ENCODE assay signal across 8 mouse cellular contexts in genomic region chr1:30780293-30780692, GRCm38 (mm10).
A peak's percentile ranks its signal among the peaks of the same experiment; 100 is the strongest.
DNase-seq lines count a peak whose midpoint lies in the region; ATAC-seq and TF ChIP-seq lines count a peak whose summit lies in the region.

No protein-coding gene starts in this region.

- no peaks in the 10 kb centered on the region for H3K36me3 ChIP-seq in liver, adult 2 months (ENCODE audit: control insufficient read depth, insufficient read depth, low read length)
- H3K36me3 ChIP-seq in liver, embryonic 12.5 days: no peaks in the 10 kb centered on the region
- H3K36me3 ChIP-seq in forebrain, embryonic 13.5 days (ENCODE audit: poor library complexity, severe bottlenecking): no peaks in the 10 kb centered on the region

- H3K4me1 ChIP-seq in cerebellum, adult 2 months (ENCODE audit: control insufficient read depth, insufficient read depth, low read length): no peaks in the 10 kb centered on the region
- H3K4me1 ChIP-seq in liver, adult 2 months (ENCODE audit: control insufficient read depth, insufficient read depth, low read length): peaks cover 5% of the 10 kb centered on the region; the same call in 1 of the 2 replicates
- H3K4me1 ChIP-seq in liver, embryonic 12.5 days: no peaks in the 10 kb centered on the region
- H3K4me1 ChIP-seq in forebrain, embryonic 13.5 days: no peaks in the 10 kb centered on the region

- no peak overlapping the region for H3K27ac ChIP-seq in cerebellum, adult 2 months (ENCODE audit: insufficient read depth, low read length)
- no peak overlapping the region for H3K27ac ChIP-seq in liver, adult 2 months (replicated peaks; ENCODE audit: insufficient read depth, low read depth, low read length)
- H3K27ac ChIP-seq in liver, embryonic 12.5 days: no peak overlapping the region
- no peak overlapping the region for H3K27ac ChIP-seq in forebrain, embryonic 13.5 days

- H3K9ac ChIP-seq in liver, adult 2 months (ENCODE audit: low read depth, low read length): no peak overlapping the region
- no peak overlapping the region for H3K9ac ChIP-seq in liver, embryonic 12.5 days
- no peak overlapping the region for H3K9ac ChIP-seq in forebrain, embryonic 13.5 days

- no peaks in the 10 kb centered on the region for H3K27me3 ChIP-seq in cerebellum, adult 2 months (ENCODE audit: control insufficient read depth, insufficient read depth, low read length)
- no peaks in the 10 kb centered on the region for H3K27me3 ChIP-seq in liver, adult 2 months (ENCODE audit: control insufficient read depth, insufficient read depth, low read length)
- no peaks in the 10 kb centered on the region for H3K27me3 ChIP-seq in liver, embryonic 12.5 days (replicated peaks)
- H3K27me3 ChIP-seq in forebrain, embryonic 13.5 days: no peaks in the 10 kb centered on the region

- no peak overlapping the region for H3K4me3 ChIP-seq in cerebellum, adult 2 months (replicated peaks; ENCODE audit: insufficient read depth, low read depth, low read length)
- H3K4me3 ChIP-seq in liver, adult 2 months (ENCODE audit: insufficient read depth, low read depth, low read length): no peak overlapping the region
- H3K4me3 ChIP-seq in liver, embryonic 12.5 days: no peak overlapping the region
- no peak overlapping the region for H3K4me3 ChIP-seq in forebrain, embryonic 13.5 days

- ATAC-seq in liver, embryonic 12.5 days: no peak
- ATAC-seq in forebrain, embryonic 13.5 days: no peak

- 0 out of 2 replicates have a peak, but pooled peaks have one; percentile 8 for TF ChIP-seq CTCF in cerebellum, adult 2 months (IDR thresholded peaks at IDR 0.05; ENCODE audit: borderline replicate concordance, insufficient read depth, low read depth, low read length)
- TF ChIP-seq CTCF in liver, adult 2 months (IDR thresholded peaks at IDR 0.05; ENCODE audit: low read depth, low read length): 0 out of 2 replicates have a peak, but pooled peaks have one; percentile 3

- 45% methylated on average over 6 of the region's 6 CpGs for WGBS in cerebellum, adult 2 months
- 35% methylated on average over 6 of the region's 6 CpGs for WGBS in liver, adult 2 months
- 34% methylated on average over 6 of the region's 6 CpGs for WGBS in liver, embryonic 12.5 days (ENCODE audit: insufficient replicate concordance)
- 43% methylated on average over 6 of the region's 6 CpGs for WGBS in forebrain, embryonic 13.5 days

- DNase-seq in cerebellum, adult 2 months: no peak
- DNase-seq in cerebellum, adult 8-10 months: no peak
- DNase-seq in liver, adult 2 months (ENCODE audit: extremely low read depth, low read depth, low spot score): peak; percentile 47
- peak; percentile 69 for DNase-seq in embryo, embryonic 10.5 days (ENCODE audit: low spot score)
- DNase-seq in lung, postnatal 25 days (ENCODE audit: low spot score): peak; percentile 39
- DNase-seq in gastrocnemius, postnatal 25 days: no peak

- no peaks in the 10 kb centered on the region for H3K9me3 ChIP-seq in liver, embryonic 12.5 days (replicated peaks)
- H3K9me3 ChIP-seq in forebrain, embryonic 13.5 days (replicated peaks): no peaks in the 10 kb centered on the region

- H3K79me2 ChIP-seq in liver, adult 2 months (ENCODE audit: control insufficient read depth, insufficient read depth, low read length): no peaks in the 10 kb centered on the region

- no peak for TF ChIP-seq POLR2A in cerebellum, adult 2 months (IDR thresholded peaks at IDR 0.05; ENCODE audit: borderline replicate concordance, insufficient read depth, low read length)
- no peak for TF ChIP-seq POLR2A in liver, adult 2 months (IDR thresholded peaks at IDR 0.05; ENCODE audit: extremely low read depth, insufficient read depth, low read length)

- H3K4me2 ChIP-seq in liver, embryonic 12.5 days: no peak overlapping the region
- H3K4me2 ChIP-seq in forebrain, embryonic 13.5 days: no peak overlapping the region

Comparison
In these comparisons a context has a peak if more than half of its experiments do, and no peak if none do; other contexts are left out.
1. DNase-seq: peak in liver, adult 2 months (single experiment), embryo, embryonic 10.5 days (single experiment) and lung, postnatal 25 days (single experiment); none in cerebellum, adult 2 months (0 of 2), cerebellum, adult 8-10 months (single experiment) and gastrocnemius, postnatal 25 days (single experiment).